Mouse (Mus musculus): Measurements from ENCODE around the gene Ssxb9. TPM values are rescaled to one million over a fixed set of nuclear protein-coding genes. Genes with fewer than 3 reads are reported as not detected.
"Not testable (repeated sequence)": the region's sequence is repeated elsewhere in the genome, so short reads cannot be mapped to it uniquely, and the experiment has no call there.

The Ssxb9 gene
- not detected in 2 replicates for total RNA-seq (2017)

- ATAC-seq (replicated peaks; ENCODE audit: low read depth, poor library complexity, severe bottlenecking), result not testable (repeated sequence)
Observed at GRCm38 (mm10) chrX:8366678-8367077, at the start of gene Ssxb9. Gene Ssxb9 (plus strand): TSS chrX:8366978.

- ATAC-seq (replicated peaks; ENCODE audit: low read depth, poor library complexity, severe bottlenecking), result no peak
Observed at GRCm38 (mm10) chrX:8327124-8327523, 39.7 kb upstream of the Ssxb9 start, which contains the start of gene Ssxb10. Gene Ssxb10 (plus strand): TSS chrX:8327424.

- ATAC-seq (replicated peaks; ENCODE audit: low read depth, poor library complexity, severe bottlenecking), result not testable (repeated sequence)
Observed at GRCm38 (mm10) chrX:8413005-8413404, 46.2 kb downstream of the Ssxb9 start, which contains the start of gene Ssxb1. Gene Ssxb1 (plus strand): TSS chrX:8413305.

Other genes with a start within 250 kb of the Ssxb9 start
- gene Wdr13, start 234.1 kb upstream of the Ssxb9 start, total RNA-seq (2017), result 25.8 and 29.6 TPM in 2 replicates
- gene Rbm3, start 221.1 kb upstream of the Ssxb9 start, total RNA-seq (2017), result 1,314 and 1,321 TPM in 2 replicates
- gene Tbc1d25, start 190.8 kb upstream of the Ssxb9 start, total RNA-seq (2017), result 5.2 and 7.3 TPM in 2 replicates
- 58.5 and 66.5 TPM in 2 replicates for gene Ebp, start 173.5 kb upstream of the Ssxb9 start, total RNA-seq (2017)
- gene Porcn, start 160.5 kb upstream of the Ssxb9 start, total RNA-seq (2017), result 0.05 TPM in 1 of 2 replicates, not detected in the other
- gene Ftsj1, start 114.6 kb upstream of the Ssxb9 start, total RNA-seq (2017), result 20.6 and 26.4 TPM in 2 replicates
- 18.5 and 20.0 TPM in 2 replicates for gene Slc38a5, start 95.8 kb upstream of the Ssxb9 start, total RNA-seq (2017)
- not detected in 2 replicates for gene Ssxb10, start 39.6 kb upstream of the Ssxb9 start, total RNA-seq (2017)
- gene Ssxb1, start 46.3 kb downstream of the Ssxb9 start, total RNA-seq (2017), result not detected in 2 replicates
- gene Ssxb2, start 94.7 kb downstream of the Ssxb9 start, total RNA-seq (2017), result not detected in 2 replicates
- not detected in 2 replicates for gene Gm14459, start 158.0 kb downstream of the Ssxb9 start, total RNA-seq (2017)
- not detected in 2 replicates for gene Ssxb6, start 181.3 kb downstream of the Ssxb9 start, total RNA-seq (2017)
- not detected in 2 replicates for gene Ssxb3, start 224.8 kb downstream of the Ssxb9 start, total RNA-seq (2017)